Mouse (Mus musculus) heart, embryonic 14.5 days (tissue): ENCODE measurements at regions not wholly inside any gene's neighbourhood (a gene's known extent, or its start where the extent isn't known, plus 50 kb on each side); places are given as distances from the start of the nearest gene placed in this dataset.

Experiments used
- ATAC-seq: fragments of 200-750 bp; cut with Nextera tagmentation; 2 replicates; pipeline ENCODE4 v1.8.0; 2017; ENCODE audit warnings: low read depth, moderate TSS enrichment; ENCODE audit not compliant: insufficient number of reproducible peaks, insufficient read depth, low FRiP score
- H3K27ac ChIP-seq, 2 experiments: fragments of 200-500 bp in 1 of 2; fragments of 300-500 bp in 1 of 2; sonication (generic) in 1 of 2; replicated peaks in 1 of 2; 2 replicates each; pipeline ENCODE4 v1.5.1; 2012 to 2014; ENCODE audit warnings: low read depth in 2 of 2, low read length in 2 of 2, control low read depth in 1 of 2, mild to moderate bottlenecking in 1 of 2, mixed read lengths in 1 of 2; ENCODE audit not compliant: control insufficient read depth in 1 of 2, insufficient read depth in 1 of 2
- H3K27me3 ChIP-seq: fragments of 300-500 bp; sonication (generic); 2 replicates; pipeline ENCODE4 v1.6.1; 2014; ENCODE audit warnings: mild to moderate bottlenecking, low read length, control low read depth; ENCODE audit not compliant: control insufficient read depth, insufficient read depth
- H3K36me3 ChIP-seq: fragments of 300-500 bp; sonication (generic); 2 replicates; pipeline ENCODE4 v1.6.1; 2014; ENCODE audit warnings: mild to moderate bottlenecking, control low read depth, low read length, mixed read lengths; ENCODE audit not compliant: control insufficient read depth, insufficient read depth
- H3K4me1 ChIP-seq, 2 experiments: fragments of 200-500 bp in 1 of 2; fragments of 300-500 bp in 1 of 2; sonication (generic) in 1 of 2; 2 replicates each; pipeline ENCODE4 v1.6.1; 2012 to 2014; ENCODE audit warnings: low read length in 2 of 2, control low read depth in 1 of 2, mixed read lengths in 1 of 2; ENCODE audit not compliant: control insufficient read depth in 2 of 2, insufficient read depth in 2 of 2
- H3K4me2 ChIP-seq: fragments of 300-500 bp; sonication (generic); 2 replicates; pipeline ENCODE4 v1.6.1; 2014; ENCODE audit warnings: mild to moderate bottlenecking, low read length
- H3K4me3 ChIP-seq, 2 experiments: fragments of 200-500 bp in 1 of 2; fragments of 300-500 bp in 1 of 2; sonication (generic) in 1 of 2; 2 replicates each; pipeline ENCODE4 v1.5.1; 2012 to 2014; ENCODE audit warnings: low read length in 2 of 2, mild to moderate bottlenecking in 2 of 2, control low read depth in 1 of 2, low read depth in 1 of 2, moderate library complexity in 1 of 2; ENCODE audit not compliant: control insufficient read depth in 1 of 2, insufficient read depth in 1 of 2
- H3K9ac ChIP-seq: fragments of 300-500 bp; sonication (generic); 2 replicates; pipeline ENCODE4 v1.6.1; 2014; ENCODE audit warnings: mild to moderate bottlenecking, low read length
- H3K9me3 ChIP-seq: fragments of 300-500 bp; sonication (generic); 2 replicates; pipeline ENCODE4 v1.6.1; 2016; ENCODE audit warnings: low read length, control low read depth; ENCODE audit not compliant: control insufficient read depth
- WGBS: fragments of 180-500 bp; shearing (Covaris S2); extraction: QIAGEN DNeasy Blood & Tissue Kit; methylation state at CpG from one replicate; pipeline ENCODE4 v1.1.7; 2014; 5-methylcytosine and 5-hydroxymethylcytosine counted together

- Histone ChIP-seq H3K9ac (no peak overlapping the region), H3K36me3 (no peaks in the 10 kb centered on the region), H3K27ac (no peak overlapping the region), H3K4me1 (no peaks in the 10 kb centered on the region), H3K27me3 (no peaks in the 10 kb centered on the region), H3K4me2 (no peak overlapping the region), H3K9me3 (no peaks in the 10 kb centered on the region), H3K4me3 (no peak overlapping the region)
- no peak for ATAC-seq
- 90% methylated on average over 8 of the region's 8 CpGs for WGBS
Observed at GRCm38 (mm10) chr3:35095221-35095620, 445.0 kb downstream of the Sox2 start.

GRCm38 (mm10) chr3:35096381-35096780 lies 446.2 kb downstream of the Sox2 start:
- WGBS: 81% methylated on average over 5 of the region's 5 CpGs
- no peak overlapping the region for H3K9ac ChIP-seq
- no peak for ATAC-seq
- H3K4me2 ChIP-seq: no peak overlapping the region
- H3K27me3 ChIP-seq: no peaks in the 10 kb centered on the region
- no peaks in the 10 kb centered on the region for H3K9me3 ChIP-seq
- H3K27ac ChIP-seq: no peak overlapping the region
- H3K36me3 ChIP-seq: no peaks in the 10 kb centered on the region
- peaks cover 0 to 2% of the 10 kb centered on the region in 2 experiments; a peak in 2 of 4 replicates for H3K4me1 ChIP-seq
- H3K4me3 ChIP-seq: no peak overlapping the region

- WGBS: 75% methylated on average over 6 of the region's 6 CpGs
- no peak for ATAC-seq
- peaks cover 0 to 3% of the 10 kb centered on the region in 2 experiments; a peak in 2 of 4 replicates for H3K4me1 ChIP-seq
Observed at GRCm38 (mm10) chr3:35097766-35098165, 447.6 kb downstream of the Sox2 start.

GRCm38 (mm10) chr3:35099226-35099625 lies 449.0 kb downstream of the Sox2 start:
- Histone ChIP-seq H3K4me1 (peaks cover 0 to 3% of the 10 kb centered on the region in 2 experiments; a peak in 2 of 4 replicates), H3K27ac (no peak overlapping the region), H3K36me3 (no peaks in the 10 kb centered on the region), H3K9ac (no peak overlapping the region), H3K4me3 (no peak overlapping the region), H3K9me3 (no peaks in the 10 kb centered on the region), H3K27me3 (peaks cover 1% of the 10 kb centered on the region; the same call in 1 of the 2 replicates), H3K4me2 (no peak overlapping the region)
- ATAC-seq: no peak
- WGBS: 69% methylated on average over 3 of the region's 3 CpGs

More at GRCm38 (mm10) chr3:35097766-35098165, 447.6 kb downstream of the Sox2 start:
- Histone ChIP-seq H3K4me2 (no peak overlapping the region), H3K27me3 (no peaks in the 10 kb centered on the region), H3K36me3 (no peaks in the 10 kb centered on the region), H3K27ac (no peak overlapping the region), H3K9ac (no peak overlapping the region), H3K4me3 (no peak overlapping the region), H3K9me3 (no peaks in the 10 kb centered on the region)

GRCm38 (mm10) chr3:35099876-35100420 lies 449.7 kb downstream of the Sox2 start:
- H3K27ac ChIP-seq: no peak overlapping the region
- peaks cover 0 to 3% of the 10 kb centered on the region in 2 experiments; a peak in 2 of 4 replicates for H3K4me1 ChIP-seq
- H3K4me3 ChIP-seq: no peak overlapping the region
- no peak overlapping the region for H3K9ac ChIP-seq
- no peaks in the 10 kb centered on the region for H3K9me3 ChIP-seq
- 87% methylated on average over 10 of the region's 10 CpGs for WGBS
- H3K4me2 ChIP-seq: no peak overlapping the region
- H3K27me3 ChIP-seq: peaks cover 3% of the 10 kb centered on the region; the same call in 1 of the 2 replicates
- H3K36me3 ChIP-seq: no peaks in the 10 kb centered on the region
- ATAC-seq: no peak

GRCm38 (mm10) chr3:35101286-35101685 lies 451.1 kb downstream of the Sox2 start:
- ATAC-seq: no peak
- no peak overlapping the region for H3K9ac ChIP-seq
- H3K27ac ChIP-seq: no peak overlapping the region
- peaks cover 0 to 3% of the 10 kb centered on the region in 2 experiments; a peak in 2 of 4 replicates for H3K4me1 ChIP-seq
- peaks cover 7% of the 10 kb centered on the region for H3K27me3 ChIP-seq
- WGBS: 30% methylated on average over 8 of the region's 8 CpGs
- no peaks in the 10 kb centered on the region for H3K9me3 ChIP-seq
- no peak overlapping the region for H3K4me2 ChIP-seq
- H3K36me3 ChIP-seq: no peaks in the 10 kb centered on the region
- H3K4me3 ChIP-seq: no peak overlapping the region

- peaks cover 7% of the 10 kb centered on the region for H3K27me3 ChIP-seq
- no peak overlapping the region for H3K4me3 ChIP-seq
- H3K9me3 ChIP-seq: no peaks in the 10 kb centered on the region
- peaks cover 0 to 3% of the 10 kb centered on the region in 2 experiments; a peak in 2 of 4 replicates for H3K4me1 ChIP-seq
- H3K4me2 ChIP-seq: no peak overlapping the region
- no peak overlapping the region for H3K9ac ChIP-seq
- no peak for ATAC-seq
- H3K36me3 ChIP-seq: no peaks in the 10 kb centered on the region
- WGBS: 89% methylated on average over 5 of the region's 5 CpGs
- no peak overlapping the region for H3K27ac ChIP-seq
Observed at GRCm38 (mm10) chr3:35101951-35102350, 451.7 kb downstream of the Sox2 start.
